23 mouse cellular contexts compared by ENCODE assay signal in the genomic region with DNA sequence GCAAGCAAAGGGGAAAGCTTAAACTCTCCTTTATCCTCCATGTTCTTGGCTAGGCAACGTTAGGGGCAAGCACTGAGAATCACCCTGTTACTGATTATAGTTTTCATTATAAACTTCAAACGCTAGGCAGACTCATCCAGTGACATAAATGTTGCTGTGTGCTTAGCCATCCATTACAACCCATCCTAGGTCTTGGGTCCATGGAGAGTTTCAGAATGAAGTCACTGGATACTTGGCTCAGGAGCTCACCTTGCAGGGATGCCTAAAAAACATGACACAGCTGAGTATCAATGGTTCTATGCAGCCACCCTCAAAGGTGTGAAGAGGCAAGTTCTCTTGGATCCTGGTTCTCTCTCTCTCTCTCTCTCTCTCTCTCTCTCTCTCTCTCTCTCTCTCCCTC.
"Had no signal": no experiment of that assay in that cellular context is flagged by ENCODE, and none has a peak within 500 bp of the region (broad histone marks: within the 10 kb centered on the region; RNA-seq: fewer than 3 reads in every experiment).

No protein-coding gene starts in this region.

- DNase-seq: left cerebral cortex, postnatal 4 days; liver; liver, embryonic 13.5 days; liver, postnatal 0 days; lung, adult 18-20 months; lung, adult 2 months; lung, embryonic 14.5 days; lung, postnatal 10 days; lung, postnatal 14 days; lung, postnatal 36 days; lung, postnatal 4 days; midbrain, embryonic 14.5 days had no signal

- ATAC-seq: liver, embryonic 12.5 days; liver, postnatal 0 days; lung, postnatal 0 days; midbrain, embryonic 13.5 days; midbrain, embryonic 15.5 days; midbrain, embryonic 16.5 days had no signal

- H3K27me3 ChIP-seq: limb, embryonic 12.5 days; liver, embryonic 12.5 days; liver, embryonic 13.5 days; liver, embryonic 15.5 days; lung, embryonic 15.5 days; megakaryocyte, embryonic 14.5 days; midbrain, embryonic 12.5 days; midbrain, embryonic 13.5 days; midbrain, embryonic 15.5 days; neural tube, embryonic 12.5 days had no signal
